Mouse (Mus musculus): ENCODE results near the gene Coq9.

DNA sequence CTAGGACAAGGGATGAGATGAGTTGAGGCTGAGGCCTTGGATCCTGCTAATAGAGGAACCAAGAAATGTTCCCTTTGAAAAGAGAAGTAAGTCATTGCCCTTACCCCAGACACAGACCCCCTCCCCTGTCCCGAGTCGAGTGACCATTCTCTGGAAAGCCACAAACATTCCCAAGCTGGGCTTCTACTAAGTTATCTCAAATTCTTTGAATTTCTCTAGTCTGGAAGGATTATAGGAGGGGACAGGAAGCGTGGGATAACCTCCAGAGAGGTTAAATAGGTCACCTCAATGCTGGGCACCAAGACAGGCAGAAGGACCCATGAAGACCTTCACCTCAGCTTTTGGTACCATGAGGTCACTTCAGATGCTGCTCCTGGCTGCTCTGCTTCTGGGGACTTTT lies 28.0 kb upstream of the Coq9 start, which contains the start of gene Ccl17:
- TF ChIP-seq CTCF (IDR thresholded peaks at IDR 0.05; ENCODE audit: extremely low read depth, insufficient read length, insufficient replicate concordance, low read depth, low read length) (no peak), POLR2A (IDR thresholded peaks at IDR 0.05; ENCODE audit: low read depth, low read length) (no peak)

Data from small intestine, adult 2 months (tissue).